Mouse (Mus musculus): ENCODE data around the gene Pah.

Gene Pah

DNA sequence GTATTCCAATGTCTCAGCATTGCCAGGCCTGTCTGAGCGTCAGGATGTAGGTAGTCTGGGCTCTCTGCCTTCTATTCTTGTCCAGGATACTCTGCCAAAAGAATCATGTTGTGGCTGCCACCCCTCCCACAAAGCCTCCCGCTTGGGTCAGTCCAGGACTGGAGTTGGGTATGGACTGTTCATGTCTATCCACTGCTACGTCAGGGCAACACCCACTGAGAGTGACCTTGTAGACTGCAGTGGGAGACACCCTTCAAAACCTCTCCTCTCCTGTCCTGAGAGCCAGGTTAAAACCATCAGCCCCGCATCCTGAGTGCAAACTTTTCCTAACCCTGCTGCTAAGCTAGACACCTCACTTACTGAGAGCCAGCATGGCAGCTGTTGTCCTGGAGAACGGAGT lies at the start of gene Pah:
TSS of gene Pah (plus strand) at position 150 of the 400 bp plus-strand sequence.
- DNase-seq (ENCODE audit: low spot score in 2 of 2): peak; percentile 6 to 13

GRCm38 (mm10) chr10:87473475-87474131 lies 48.0 kb upstream of the Pah start:
- DNase-seq (ENCODE audit: low spot score in 2 of 2): no peak

DNA sequence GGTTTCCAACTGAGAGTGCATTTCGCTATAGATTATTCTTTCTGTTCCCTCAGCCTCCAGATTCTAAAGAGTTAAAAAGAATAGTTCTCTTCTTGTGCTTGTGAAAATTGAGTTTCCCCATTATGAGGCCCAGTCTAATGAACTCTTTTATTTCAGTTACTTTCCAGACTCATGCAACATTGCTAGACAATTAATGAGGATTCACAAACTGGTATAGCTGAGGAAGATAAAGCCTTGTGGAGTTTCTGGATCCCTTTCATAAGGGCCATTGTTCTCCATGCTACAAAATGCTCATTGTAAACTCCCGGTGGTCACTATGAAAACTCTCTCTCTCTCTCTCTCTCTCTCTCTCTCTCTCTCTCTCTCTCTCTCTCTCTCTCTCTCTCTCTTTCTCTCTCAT lies 46.6 kb upstream of the Pah start:
- DNase-seq (ENCODE audit: low spot score in 2 of 2): no peak

DNA sequence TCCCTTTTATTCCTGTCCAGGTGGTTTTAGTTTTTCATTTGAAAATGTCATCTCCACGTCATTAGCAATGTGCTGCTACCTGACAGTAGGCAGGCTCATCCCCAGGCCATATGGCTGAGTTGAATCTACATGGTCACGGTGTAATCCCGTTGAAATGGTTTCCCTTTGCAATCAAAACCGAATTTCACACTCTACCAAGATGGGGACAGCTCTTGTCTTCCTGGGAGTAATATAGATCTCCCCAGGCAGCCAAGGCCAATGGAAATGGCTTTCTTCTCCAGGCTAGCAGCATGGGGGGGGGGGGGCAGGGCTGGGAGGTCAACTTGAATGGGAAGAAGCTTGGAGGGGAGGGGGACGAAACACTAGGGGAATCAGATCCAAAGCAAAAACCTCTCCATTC lies 43.7 kb upstream of the Pah start:
- no peak for DNase-seq (ENCODE audit: low spot score in 2 of 2)

DNA sequence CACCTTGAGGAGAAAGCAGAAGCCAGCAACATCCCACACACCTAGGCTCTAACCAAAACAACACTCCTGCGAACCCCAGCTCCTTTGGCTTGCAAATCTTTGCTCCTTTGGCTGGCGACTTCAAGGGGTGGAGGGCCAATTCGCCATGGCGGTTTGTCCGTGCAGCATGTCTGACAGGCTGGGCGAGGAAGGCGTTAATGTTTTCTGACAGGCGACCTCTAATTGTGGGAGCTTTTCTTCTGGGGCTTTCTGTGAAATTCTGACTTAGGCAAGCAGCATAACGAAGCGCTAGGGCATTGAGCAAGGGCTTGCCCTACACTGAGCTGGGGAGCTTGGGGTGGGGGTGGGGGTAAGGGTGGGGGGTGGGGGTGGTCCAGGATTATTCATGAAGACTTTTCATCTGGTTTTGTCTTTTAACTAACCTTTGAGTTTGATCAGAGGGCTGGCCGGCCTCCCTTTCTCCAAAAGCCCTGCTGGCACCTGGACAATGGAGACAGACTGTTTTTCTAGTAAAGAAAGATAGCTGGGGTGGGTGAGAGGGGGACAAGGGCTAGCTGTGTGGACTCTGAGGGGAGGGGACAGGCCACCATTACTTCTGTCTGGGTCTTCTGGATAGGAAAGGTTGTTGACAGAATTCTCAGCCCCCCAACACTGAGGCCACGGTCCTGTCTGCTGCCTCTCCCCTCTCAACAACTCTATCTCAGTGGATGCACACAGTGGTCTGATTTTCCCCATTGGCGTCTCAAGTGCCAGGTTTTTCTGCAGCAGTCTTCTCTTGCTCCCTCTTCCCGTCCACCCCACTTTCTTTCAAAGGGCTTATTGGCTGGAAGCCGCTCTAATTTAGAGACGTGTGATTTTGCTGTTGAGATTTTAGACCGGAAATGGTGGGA lies 36.5 kb upstream of the Pah start:
- no peak for DNase-seq (ENCODE audit: low spot score in 2 of 2)

DNA sequence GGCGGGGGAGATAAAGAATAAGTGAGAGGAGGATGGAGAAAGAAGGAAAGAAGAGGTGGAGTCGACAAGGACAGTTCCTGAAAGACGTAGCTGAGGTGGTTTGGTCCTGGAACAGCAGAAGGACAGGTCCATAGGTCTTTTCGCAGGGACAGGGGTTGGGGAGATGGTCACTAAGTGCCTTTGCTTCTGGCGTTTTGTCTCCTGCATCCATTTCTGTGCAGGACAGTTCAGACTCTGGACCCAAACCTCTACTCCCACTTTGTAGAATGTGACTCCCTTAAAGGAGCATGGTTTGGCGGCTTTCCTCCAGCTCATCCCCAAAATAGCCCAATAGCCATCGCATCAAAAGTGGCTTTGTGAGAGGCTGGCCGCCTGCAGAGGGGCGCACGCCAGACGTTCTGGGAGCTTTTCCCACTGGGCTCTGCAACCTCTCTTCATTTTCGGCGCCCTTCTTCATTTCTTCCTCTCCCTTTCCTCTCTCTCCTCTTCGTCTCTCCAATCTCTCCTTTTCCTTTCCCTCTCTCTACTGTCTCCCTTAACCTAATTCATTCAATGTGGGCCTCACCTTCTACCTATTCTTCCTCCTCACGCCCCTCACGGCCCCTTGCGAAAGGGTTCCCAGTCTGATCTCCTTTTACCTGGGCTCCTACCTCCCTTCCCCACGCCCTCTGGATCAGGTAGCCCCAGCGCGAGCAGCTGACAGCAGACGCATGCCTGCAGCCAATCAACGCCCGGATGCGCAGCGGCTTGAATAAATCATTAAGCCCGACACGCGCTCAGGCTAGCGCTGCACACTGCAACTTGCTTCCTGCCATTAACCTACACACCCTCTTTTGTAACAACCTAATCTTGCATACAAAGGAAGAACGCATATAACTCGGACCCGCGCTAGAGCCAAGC lies 35.6 kb upstream of the Pah start:
- no peak for DNase-seq (ENCODE audit: low spot score in 2 of 2)

DNA sequence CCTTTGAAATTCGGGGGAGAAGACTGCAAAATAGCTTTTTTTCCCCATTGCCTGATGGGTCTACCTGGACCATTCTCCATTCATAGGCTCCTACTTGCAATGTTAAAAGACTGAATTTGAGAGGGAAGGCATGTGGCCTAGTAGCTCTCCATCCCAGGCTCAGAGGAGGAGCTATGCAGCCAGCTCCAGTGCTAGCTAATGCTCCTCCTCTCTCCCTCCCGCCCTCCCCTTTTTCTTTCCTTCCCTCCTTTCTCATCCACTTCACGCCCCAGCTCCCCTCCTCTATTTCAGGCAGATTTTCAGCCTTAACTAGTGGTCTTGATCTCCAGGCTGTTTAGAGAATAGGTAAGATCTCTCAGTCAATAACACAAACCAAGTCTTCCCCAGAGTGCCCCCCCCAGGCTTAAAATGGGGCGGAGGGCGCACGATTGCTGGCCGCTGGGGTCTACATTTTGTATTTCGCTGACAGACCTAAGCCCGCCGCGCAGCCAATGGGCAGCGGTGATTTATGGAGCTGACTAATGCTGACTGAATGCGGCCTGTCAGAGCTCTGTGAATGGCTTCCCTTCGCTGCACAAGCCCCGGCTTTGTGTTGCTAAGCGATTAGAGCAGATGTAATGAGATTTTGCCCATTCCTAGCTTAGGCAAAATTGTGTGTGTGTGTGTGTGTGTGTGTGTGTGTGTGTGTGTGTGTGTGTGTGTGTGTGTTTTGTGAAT lies 33.0 kb upstream of the Pah start:
- no peak for DNase-seq (ENCODE audit: low spot score in 2 of 2)

- DNase-seq (ENCODE audit: low spot score in 2 of 2): no peak
These were observed 32.2 kb upstream of the Pah start for GRCm38 (mm10) chr10:87489246-87490009.

- DNase-seq (ENCODE audit: low spot score in 2 of 2): no peak
These were observed 31.3 kb upstream of the Pah start for GRCm38 (mm10) chr10:87490328-87490727.

DNA sequence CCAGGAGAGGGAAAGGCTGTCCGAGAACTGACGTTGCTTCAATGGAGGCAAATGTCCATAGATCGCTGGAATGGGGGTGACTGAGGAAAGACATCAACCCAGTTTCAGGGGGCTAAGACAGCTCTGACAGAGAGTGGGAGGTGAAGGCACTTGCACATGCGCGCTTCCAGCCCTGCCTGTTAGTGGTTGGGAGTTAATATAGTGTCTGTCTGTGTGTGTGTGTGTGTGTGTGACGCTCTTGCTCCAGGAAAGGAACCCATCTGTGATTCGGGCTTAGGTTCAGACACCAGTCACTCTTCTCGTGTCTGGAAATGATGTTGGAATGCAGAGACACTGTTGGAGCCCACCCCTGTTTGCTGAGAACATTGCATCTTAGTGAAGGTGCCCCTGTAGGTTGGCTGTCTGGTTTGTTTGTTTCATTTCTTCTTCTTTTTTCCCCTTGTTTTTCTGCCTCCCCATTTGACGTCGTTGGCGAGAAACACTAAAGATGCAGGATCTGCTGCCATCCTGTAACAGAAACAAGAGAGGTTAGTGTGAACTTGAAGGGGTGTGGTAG lies 30.0 kb upstream of the Pah start:
- no peak for DNase-seq (ENCODE audit: low spot score in 2 of 2)

DNA sequence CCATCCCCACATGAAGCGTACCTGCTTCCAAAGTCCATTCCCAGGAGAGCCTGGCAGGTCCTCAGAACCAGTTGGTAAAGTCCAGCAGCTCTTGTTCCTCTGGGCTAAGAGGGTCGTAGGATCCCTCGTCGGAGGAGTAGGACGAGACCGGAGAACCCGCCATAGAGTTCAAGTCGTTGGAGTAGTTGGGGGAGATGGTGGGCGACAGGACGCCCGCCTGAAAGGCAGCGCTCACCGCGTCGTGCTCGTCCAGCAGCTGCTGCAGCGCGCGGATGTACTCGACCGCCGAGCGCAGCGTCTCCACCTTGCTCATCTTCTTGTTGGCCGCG lies 29.3 kb upstream of the Pah start:
- no peak for DNase-seq (ENCODE audit: low spot score in 2 of 2)

DNA sequence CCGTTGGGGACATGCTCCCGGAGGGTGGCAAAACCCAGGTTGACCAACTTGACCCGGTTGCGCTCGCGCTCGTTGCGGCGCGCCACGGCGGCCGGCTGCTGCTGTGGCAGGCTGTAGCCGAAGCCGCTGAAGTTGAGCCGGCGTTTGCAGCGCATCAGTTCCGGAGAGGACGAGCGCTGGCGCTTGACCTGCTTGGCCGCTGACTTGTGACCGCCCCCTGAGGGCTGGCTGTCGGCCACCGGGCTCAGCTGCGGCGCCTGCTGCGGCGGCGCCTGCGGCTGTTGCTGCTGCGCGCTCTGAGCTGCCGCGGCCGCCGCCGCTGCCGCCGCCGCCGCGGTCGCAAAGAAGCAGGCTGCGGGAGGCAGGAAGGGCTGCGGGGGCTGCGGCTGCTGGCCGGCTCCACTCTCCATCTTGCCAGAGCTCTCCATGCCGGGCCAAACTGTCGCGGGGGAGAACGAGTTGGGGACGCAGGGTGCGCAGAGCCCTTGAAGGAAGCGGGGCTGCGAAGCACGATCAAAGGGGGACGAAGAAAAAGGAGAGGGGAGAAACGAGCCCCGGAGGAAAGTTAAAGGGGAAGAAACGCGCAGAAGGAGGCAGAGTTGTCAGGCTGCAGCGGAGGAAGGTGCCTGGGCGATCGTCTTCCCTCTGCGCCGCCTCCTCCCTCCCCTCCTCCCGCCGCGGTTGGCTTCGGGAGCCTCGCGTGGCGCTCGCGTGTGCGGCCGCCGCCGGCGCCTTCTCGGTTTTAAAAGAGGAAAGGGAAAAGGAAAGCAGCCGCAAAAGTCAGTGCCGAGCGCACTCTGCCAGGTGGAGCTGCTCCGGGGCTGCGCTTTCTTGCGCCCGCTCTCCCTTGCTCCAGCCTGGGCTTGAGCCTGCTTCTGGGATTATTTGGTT lies 28.7 kb upstream of the Pah start:
- DNase-seq (ENCODE audit: low spot score in 2 of 2): peak in 1 of 2 experiments; percentile 26

- no peak for DNase-seq (ENCODE audit: low spot score in 2 of 2)
These were observed 28.0 kb upstream of the Pah start, which contains the start of gene Ascl1 for GRCm38 (mm10) chr10:87493576-87493975. Gene Ascl1 (minus strand): TSS chr10:87493660.

- no peak for DNase-seq (ENCODE audit: low spot score in 2 of 2)
These were observed 27.4 kb upstream of the Pah start for GRCm38 (mm10) chr10:87494176-87494575.

DNA sequence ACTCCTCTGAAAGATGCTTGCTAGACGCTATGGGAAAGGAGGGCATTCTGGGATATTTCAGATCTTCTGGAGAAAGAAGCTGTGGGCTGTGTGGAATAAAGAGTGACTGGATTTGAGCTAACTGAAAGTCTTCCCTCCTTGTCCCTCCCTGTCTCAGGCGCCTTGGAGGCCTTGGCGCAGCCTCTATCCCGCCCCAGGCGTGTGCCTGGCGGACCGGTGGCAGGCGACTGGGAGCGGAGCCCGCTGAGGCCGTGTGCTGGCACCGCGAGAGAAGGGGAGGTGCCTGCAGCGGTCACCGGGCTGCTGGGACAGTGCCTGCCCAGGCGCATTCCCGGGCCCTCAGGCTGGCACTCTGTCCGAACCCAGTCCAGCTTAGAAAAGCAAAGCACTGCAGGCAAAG lies 27.0 kb upstream of the Pah start:
- peak; percentile 24 to 41 for DNase-seq (ENCODE audit: low spot score in 2 of 2)

DNA sequence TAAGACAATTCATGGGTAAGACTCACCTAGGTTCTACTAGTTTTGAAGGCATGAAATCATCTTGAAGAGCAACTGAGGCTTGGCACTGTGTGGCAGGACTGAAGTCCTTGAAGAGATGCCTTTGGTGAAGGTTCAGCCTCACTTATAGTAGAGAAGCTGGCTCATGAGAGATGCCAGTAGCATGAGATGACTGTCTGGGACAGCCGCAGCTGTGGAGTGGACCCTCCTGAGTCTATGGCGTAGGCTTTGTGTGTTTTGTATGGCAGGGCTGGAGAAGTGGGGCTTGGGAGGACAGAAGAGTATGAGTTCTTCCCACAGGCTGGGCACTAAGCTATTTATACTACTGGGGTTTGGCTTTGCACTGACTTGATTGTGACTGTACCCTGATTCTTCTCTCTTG lies 24.5 kb upstream of the Pah start:
- DNase-seq (ENCODE audit: low spot score in 2 of 2): no peak

DNA sequence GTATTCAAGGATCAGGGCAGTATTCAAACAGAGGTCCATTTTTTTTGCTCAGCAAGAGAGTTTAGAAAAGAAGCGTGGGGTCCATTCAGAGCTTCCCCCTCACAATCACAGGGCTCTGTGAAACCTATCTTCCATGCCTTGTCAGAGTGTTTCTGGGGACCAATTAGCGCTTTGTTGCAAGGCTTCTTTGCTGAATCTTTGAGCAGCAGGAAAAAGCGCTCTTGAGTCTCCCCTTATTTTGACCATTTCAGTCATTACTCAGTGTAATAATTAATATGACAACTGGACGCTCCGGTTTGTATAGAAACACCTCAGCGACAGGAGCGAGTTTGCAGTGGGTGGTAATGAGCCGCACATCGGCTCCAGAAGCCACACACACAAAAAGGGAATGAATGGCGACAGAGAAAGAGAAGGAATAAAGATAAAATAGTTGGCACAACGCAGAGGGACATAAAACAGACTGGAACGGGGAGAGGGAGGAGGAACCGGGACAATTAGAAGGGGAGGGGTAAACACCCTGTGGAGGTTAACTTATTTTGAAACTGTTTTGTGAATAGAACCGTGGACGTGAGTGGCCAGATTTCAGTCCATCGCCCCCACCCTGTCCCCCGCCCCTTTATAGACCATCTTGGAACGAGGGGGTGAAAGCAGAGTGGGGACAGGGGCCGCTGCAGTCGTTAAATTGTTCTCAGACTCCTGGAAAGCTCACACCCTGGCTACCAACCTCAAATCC lies 20.5 kb upstream of the Pah start:
- DNase-seq (ENCODE audit: low spot score in 2 of 2): no peak

DNA sequence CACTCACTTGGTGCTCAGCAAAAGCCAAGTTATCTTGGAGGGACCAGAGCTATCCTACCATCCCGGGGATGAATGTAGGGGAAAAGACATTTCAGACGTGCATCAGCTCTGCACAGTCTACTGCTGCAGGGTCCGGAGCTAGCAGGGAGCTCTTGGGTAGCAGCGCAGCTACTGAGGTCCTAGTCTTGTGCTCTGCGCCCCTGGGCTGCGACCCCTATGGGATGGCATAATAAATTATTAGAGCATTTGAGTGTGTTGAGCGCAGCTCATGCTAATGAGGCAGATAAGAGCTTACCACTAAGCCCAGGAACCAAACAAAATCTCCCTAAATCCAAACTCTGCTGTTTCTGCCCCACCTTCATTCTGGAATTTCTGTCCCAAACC lies 19.9 kb upstream of the Pah start:
- DNase-seq (ENCODE audit: low spot score in 2 of 2): no peak

- no peak for DNase-seq (ENCODE audit: low spot score in 2 of 2)
These were observed 19.3 kb upstream of the Pah start for GRCm38 (mm10) chr10:87502283-87502682.
